Mouse (Mus musculus) limb, embryonic 10.5 days (tissue): ENCODE measurements around the gene Igfbp3. TPM values are rescaled to one million over a fixed set of nuclear protein-coding genes. Genes with fewer than 3 reads are reported as not detected.

Experiments
- DNase-seq: peaks from one replicate; pipeline ENCODE4 v3.0.0-alpha.2; 2017; ENCODE audit warnings: low spot score
- H3K27ac ChIP-seq: fragments of 300-500 bp; sonication (generic); 2 replicates; pipeline ENCODE4 v1.5.1; 2016; ENCODE audit warnings: mild to moderate bottlenecking
- H3K27me3 ChIP-seq: fragments of 300-500 bp; sonication (generic); 2 replicates; pipeline ENCODE4 v1.6.1; 2016; ENCODE audit warnings: low read depth, mild to moderate bottlenecking; ENCODE audit not compliant: poor library complexity, severe bottlenecking
- H3K36me3 ChIP-seq: fragments of 300-500 bp; sonication (generic); 2 replicates; pipeline ENCODE4 v1.6.1; 2016; ENCODE audit warnings: mild to moderate bottlenecking, moderate library complexity
- H3K4me1 ChIP-seq: fragments of 300-500 bp; sonication (generic); 2 replicates; pipeline ENCODE4 v1.6.1; 2016
- H3K4me3 ChIP-seq: fragments of 300-500 bp; sonication (generic); 2 replicates; pipeline ENCODE4 v1.5.1; 2016; ENCODE audit warnings: mild to moderate bottlenecking, moderate library complexity
- H3K9me3 ChIP-seq: fragments of 300-500 bp; sonication (generic); replicated peaks from 2 replicates; pipeline ENCODE4 v1.6.1; 2016; ENCODE audit warnings: mild to moderate bottlenecking
- WGBS: fragments of 180-500 bp; shearing (Covaris S2); methylation state at CpG from one replicate; pipeline ENCODE4 v1.1.7; 2016; 5-methylcytosine and 5-hydroxymethylcytosine counted together
- polyA plus RNA-seq: library from polyadenylated mRNA; unstranded; fragments of >200 nt; fragmentation: Nextera tagmentation; extraction: Ambion mirVana; gene quantifications from 2 replicates; pipeline ENCODE4 v1.2.1, GENCODE M21; 2016

Gene Igfbp3
- polyA plus RNA-seq, 1 experiment from 2014 or later, result 51.1 TPM

DNA sequence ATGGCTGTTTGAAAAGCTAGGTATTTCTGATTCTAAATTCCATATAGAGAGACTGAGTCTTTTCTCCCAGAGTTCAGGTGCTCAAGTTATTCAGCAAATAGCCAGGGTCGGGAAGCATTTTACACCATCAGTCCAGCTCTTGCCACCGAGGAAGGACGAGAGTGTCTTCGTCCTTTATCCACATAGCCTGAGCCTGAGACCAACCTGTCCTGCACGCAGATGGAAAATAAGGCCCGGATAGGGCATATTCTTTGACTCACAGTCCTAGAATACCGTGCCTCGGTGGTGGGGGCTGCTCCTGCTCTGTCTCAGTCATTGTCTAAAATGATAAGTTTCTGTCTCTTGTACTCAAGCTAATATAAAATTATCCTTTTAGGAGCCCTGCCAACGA, 13.3 kb downstream of the Igfbp3 start:
- no peak for DNase-seq
- no peak overlapping the region for H3K4me3 ChIP-seq
- no peaks in the 10 kb centered on the region for H3K36me3 ChIP-seq
- H3K27me3 ChIP-seq, result no peaks in the 10 kb centered on the region
- WGBS, result 84% methylated on average over 9 of the region's 9 CpGs
- H3K4me1 ChIP-seq, result 0 out of 2 replicates have a peak, but pooled peaks cover 8% of the 10 kb centered on the region
- no peak overlapping the region for H3K27ac ChIP-seq
- H3K9me3 ChIP-seq, result no peaks in the 10 kb centered on the region

DNA sequence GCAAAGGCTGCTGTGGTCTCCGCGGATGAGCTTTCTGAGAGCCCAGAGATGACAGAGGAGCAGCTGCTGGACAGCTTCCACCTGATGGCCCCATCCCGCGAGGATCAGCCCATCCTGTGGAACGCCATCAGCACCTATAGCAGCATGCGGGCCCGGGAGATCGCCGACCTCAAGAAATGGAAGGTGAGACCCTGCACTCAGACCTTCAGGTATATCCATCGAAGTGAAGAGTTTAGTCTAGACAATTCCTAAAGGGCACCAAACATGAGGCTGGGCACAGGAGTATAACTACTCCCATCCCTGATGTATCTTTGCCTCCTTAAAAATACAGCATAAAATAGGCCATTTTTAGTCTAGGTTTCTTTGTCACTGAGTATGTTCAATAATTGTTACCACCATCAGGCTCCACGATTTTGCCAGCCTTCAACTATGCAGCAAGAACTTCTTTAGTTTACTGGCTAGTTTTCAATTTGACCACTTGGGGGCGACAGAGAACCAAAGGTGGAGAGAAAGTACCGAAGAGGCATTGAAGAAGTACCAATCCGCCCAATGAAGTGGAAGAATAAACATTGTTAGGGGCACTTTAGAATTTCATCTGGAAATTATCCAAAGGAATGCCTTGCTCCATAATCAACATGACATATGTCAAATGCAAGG, 13.9 kb downstream of the Igfbp3 start:
- 55% methylated on average over 14 of the region's 14 CpGs for WGBS

DNA sequence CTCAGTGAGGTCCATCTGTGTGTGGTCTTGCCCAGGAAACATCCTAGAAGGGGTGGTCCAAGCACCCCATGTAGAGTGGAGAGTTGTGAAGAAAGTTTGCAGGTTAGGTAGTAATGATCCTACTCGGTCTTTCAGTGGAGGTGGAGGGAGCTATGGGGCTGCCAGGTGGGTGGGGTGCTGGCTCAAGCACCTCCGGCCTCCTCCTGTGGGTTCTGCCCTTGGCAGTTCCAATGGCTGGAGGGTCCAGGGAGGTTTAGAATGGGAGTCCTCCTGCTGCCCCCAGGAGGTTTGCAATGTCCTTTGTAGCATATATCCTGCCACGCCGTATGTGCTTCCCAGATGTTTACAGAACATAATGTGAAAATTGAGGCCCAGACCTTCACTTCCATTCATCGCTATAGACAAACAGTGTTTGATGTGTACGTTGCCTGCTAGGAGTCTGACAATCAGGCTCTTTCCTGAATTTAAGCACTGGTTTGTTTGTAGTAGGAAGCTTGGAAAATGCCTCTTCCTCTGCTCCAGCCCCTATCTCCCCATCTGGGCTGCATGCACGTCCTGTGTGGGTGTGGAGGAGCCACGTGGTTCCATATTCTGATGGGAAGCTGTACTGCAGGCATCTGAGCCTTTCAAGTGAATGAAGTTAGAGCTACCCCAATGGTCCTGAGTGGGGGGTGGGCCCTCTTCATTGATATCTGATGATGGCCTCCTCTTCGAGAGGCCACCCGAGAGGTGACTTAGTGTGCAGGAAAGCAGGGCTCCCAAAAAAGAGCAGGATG, 15.1 kb downstream of the Igfbp3 start:
- Histone ChIP-seq H3K9me3 (no peaks in the 10 kb centered on the region), H3K4me3 (no peak overlapping the region), H3K27me3 (no peaks in the 10 kb centered on the region), H3K27ac (no peak overlapping the region), H3K4me1 (0 out of 2 replicates have a peak, but pooled peaks cover 8% of the 10 kb centered on the region), H3K36me3 (no peaks in the 10 kb centered on the region)
- 84% methylated on average over 10 of the region's 10 CpGs for WGBS
- DNase-seq, result no peak

More for the DNA sequence above, 13.9 kb downstream of the Igfbp3 start:
- H3K9me3 ChIP-seq, result no peaks in the 10 kb centered on the region
- no peak overlapping the region for H3K27ac ChIP-seq
- no peaks in the 10 kb centered on the region for H3K27me3 ChIP-seq
- 0 out of 2 replicates have a peak, but pooled peaks cover 8% of the 10 kb centered on the region for H3K4me1 ChIP-seq
- DNase-seq, result no peak
- H3K36me3 ChIP-seq, result no peaks in the 10 kb centered on the region
- no peak overlapping the region for H3K4me3 ChIP-seq

DNA sequence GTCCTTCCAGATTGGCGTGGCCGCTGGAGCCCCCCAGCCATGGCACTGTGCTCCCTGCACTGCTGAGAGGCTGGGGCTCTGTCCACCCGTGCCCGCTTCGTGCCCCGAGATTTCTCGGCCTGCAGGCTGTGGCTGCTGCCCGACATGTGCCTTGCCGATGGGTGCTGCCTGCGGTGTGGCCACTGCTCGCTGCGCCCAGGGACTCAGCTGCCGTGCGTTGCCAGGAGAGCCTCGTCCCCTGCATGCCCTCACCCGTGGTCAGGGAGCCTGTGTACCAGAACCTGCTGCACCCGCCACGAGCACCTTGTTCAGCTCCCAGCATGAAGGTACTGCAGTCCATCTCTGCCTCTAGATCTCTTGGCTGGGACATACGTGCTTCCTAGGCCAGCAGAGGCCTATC, 15.7 kb downstream of the Igfbp3 start:
- DNase-seq, result no peak
- 92% methylated on average over 19 of the region's 19 CpGs for WGBS

DNA sequence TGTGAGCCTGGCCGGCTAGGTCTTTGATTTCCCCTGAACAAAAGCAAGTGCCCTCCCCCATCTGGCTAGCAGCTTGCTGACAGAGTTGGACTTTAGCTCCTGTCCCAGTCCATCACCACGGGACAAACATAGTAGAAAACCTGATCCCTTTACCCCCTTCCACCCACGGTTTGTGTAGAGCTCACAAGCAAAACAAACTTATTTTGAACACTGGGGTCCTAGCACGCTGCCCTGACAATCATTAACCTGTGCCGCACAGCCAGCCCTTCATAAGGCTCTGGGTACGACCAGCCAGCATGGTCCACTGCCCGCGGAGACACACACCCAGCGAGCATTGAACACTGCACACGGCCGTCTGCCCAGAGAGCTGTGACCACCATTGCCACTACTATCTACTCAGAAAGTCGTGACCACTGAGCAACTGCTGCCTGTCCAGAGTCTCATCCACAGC, 16.2 kb downstream of the Igfbp3 start, which contains the start of gene Igfbp1:
Igfbp1 (plus strand) TSS at position 292 of the 451 bp plus-strand sequence.
- Histone ChIP-seq H3K9me3 (no peaks in the 10 kb centered on the region), H3K4me3 (no peak within 1 kb of the TSS), H3K4me1 (0 out of 2 replicates have a peak, but pooled peaks cover 8% of the 10 kb centered on the region), H3K36me3 (no peaks in the 10 kb centered on the region), H3K27ac (peak within 1 kb of the TSS; percentile 11; the same call in 1 of the 2 replicates), H3K27me3 (no peaks in the 10 kb centered on the region)
- WGBS, result 71% methylated on average over 12 of the region's 12 CpGs
- no peak for DNase-seq

More for the DNA sequence above, 15.7 kb downstream of the Igfbp3 start:
- Histone ChIP-seq H3K27ac (peak overlapping the region; percentile 11; the same call in 1 of the 2 replicates), H3K4me1 (0 out of 2 replicates have a peak, but pooled peaks cover 8% of the 10 kb centered on the region), H3K4me3 (no peak overlapping the region), H3K27me3 (no peaks in the 10 kb centered on the region), H3K9me3 (no peaks in the 10 kb centered on the region), H3K36me3 (no peaks in the 10 kb centered on the region)

DNA sequence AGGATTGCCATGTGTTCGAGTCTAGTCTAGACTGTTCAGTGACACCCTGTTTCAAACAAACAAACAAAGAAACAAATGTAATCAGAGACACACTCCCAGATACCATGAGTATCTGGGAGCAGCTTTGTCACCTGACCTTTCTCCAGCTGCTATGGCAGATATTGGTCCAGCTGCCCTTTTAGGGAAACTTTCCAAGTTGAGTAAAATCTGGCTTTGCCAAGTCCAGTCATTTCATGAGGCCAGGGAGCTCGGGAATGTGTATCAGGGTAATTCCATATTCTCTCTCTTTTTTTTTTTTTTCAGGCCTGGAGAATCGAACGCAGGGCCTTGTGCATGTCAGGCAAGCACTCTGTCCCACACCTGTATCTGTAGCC, 18.4 kb downstream of the Igfbp3 start:
- Histone ChIP-seq H3K4me1 (0 out of 2 replicates have a peak, but pooled peaks cover 8% of the 10 kb centered on the region), H3K27ac (no peak overlapping the region), H3K9me3 (no peaks in the 10 kb centered on the region), H3K27me3 (no peaks in the 10 kb centered on the region), H3K4me3 (no peak overlapping the region), H3K36me3 (no peaks in the 10 kb centered on the region)
- WGBS, result 93% methylated on average over 4 of the region's 4 CpGs
- DNase-seq, result no peak

DNA sequence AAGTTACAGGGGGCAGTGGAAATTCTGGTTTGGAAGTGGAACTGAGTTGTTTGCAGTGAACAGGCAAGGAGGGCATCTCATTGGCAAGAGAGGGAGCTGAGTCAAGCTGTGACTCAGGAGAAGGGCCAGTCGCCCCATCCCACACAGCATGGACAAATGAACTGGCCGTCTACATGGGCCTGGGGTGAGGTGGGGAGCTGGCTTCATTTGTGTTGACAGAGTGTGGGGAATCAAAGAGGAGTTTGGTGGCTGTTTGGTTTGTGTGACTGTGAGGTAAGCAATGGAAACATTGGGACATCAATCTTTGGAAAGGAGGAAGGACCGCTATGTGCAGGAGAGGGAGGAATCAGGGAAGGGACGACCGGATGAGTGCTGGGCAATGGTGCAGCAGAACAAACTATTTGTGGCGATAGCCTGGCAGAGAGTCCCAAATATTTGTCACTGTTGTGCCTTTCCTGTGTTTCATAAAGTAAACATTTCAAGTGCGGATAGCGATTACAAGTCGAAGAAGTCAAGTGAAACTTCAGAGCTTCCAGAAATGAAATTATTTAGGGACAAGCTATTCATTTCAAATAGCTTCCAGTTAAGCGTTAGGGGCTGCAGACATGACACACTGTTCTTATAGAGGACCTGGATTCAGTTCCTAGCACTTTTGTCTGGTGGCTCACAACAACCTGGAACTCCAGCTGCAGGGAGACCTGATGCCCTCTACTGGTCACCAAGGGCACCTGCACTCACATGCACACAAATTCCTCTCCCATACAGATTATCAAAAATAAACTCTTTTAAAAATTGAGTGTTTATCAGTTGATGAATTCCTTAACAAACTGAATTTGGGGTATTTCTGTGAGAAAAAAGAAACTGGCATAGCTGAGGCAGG, 19.1 kb downstream of the Igfbp3 start:
- Histone ChIP-seq H3K9me3 (no peaks in the 10 kb centered on the region), H3K4me1 (peaks cover 11% of the 10 kb centered on the region; the same call in 1 of the 2 replicates), H3K4me3 (no peak overlapping the region), H3K27ac (no peak overlapping the region), H3K36me3 (no peaks in the 10 kb centered on the region), H3K27me3 (no peaks in the 10 kb centered on the region)
- DNase-seq, result no peak
- 93% methylated on average over 10 of the region's 10 CpGs for WGBS

DNA sequence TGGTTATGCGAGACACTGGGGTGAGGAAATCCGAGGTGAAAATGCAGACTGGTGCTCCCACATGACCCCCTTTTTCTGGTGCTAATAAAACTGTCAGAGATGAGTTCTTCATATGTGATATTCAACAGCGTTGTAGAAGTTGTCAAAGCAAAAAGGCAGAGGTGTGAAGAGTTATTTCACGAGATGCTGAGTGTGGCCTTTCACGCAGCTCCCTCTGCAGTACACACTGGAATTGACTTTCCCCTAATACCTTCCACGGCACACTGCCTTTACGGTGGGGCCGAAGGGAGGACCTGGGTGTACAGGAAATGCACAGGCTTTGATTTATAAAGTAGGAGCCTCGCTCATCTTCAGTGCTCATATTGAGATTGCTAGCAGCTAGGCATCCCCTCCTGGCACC, 20.6 kb downstream of the Igfbp3 start:
- DNase-seq, result no peak
- Histone ChIP-seq H3K27me3 (no peaks in the 10 kb centered on the region), H3K27ac (no peak overlapping the region), H3K36me3 (no peaks in the 10 kb centered on the region), H3K4me3 (no peak overlapping the region), H3K4me1 (peaks cover 11% of the 10 kb centered on the region; the same call in 1 of the 2 replicates), H3K9me3 (no peaks in the 10 kb centered on the region)
- 66% methylated on average over 9 of the region's 9 CpGs for WGBS

DNA sequence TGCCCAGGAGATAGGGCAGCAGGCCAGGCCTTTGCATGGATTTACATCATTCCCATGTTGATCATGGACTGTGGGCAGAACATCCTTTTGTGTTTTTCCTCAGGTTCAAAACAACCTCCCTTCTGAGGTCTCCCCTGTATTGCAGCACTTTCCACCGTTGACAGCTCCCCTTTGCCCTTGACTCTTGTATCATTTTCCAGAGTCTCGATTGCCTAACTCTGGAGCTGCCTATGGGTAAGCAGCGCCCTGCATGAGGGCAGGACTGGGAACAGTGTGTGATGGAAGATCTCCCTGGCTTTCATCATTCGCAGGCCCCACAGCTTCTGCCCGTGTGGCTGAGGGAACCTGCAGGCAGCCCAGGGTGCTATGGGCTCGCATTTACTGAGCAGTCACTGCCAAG, 21.0 kb downstream of the Igfbp3 start:
- no peaks in the 10 kb centered on the region for H3K9me3 ChIP-seq
- no peak for DNase-seq
- WGBS, result 57% methylated on average over 6 of the region's 6 CpGs
- H3K4me1 ChIP-seq, result peaks cover 9% of the 10 kb centered on the region; the same call in 1 of the 2 replicates
- no peak overlapping the region for H3K27ac ChIP-seq
- no peaks in the 10 kb centered on the region for H3K36me3 ChIP-seq
- H3K27me3 ChIP-seq, result no peaks in the 10 kb centered on the region
- H3K4me3 ChIP-seq, result no peak overlapping the region

DNA sequence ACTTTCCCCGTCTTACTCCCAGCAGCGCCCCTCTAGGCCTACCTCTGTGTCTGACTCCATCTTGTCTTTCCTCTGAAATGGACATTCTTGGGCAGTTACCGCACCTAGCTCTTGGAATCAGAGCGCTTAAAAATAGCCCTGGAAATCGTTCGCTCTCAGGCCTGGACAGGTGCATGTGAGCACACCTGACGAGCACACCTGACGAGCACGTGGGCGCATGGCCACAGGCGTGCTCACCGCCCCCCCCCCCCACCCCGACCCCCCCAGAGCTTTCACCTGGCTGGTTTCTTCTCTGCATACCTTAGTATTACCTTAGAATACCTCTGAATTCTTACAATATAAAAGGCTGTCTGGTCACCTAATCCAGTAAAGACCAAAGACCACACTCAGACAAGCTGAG, 25.3 kb downstream of the Igfbp3 start, which contains the start of gene Gm11985:
Gm11985 (minus strand) TSS at position 101 of the 400 bp plus-strand sequence.
- 90% methylated on average over 13 of the region's 13 CpGs for WGBS
- DNase-seq, result no peak
- no peak within 1 kb of the TSS for H3K4me3 ChIP-seq
- H3K9me3 ChIP-seq, result no peaks in the 10 kb centered on the region
- no peaks in the 10 kb centered on the region for H3K27me3 ChIP-seq
- no peak within 1 kb of the TSS for H3K27ac ChIP-seq
- no peaks in the 10 kb centered on the region for H3K36me3 ChIP-seq
- peaks cover 14% of the 10 kb centered on the region for H3K4me1 ChIP-seq

DNA sequence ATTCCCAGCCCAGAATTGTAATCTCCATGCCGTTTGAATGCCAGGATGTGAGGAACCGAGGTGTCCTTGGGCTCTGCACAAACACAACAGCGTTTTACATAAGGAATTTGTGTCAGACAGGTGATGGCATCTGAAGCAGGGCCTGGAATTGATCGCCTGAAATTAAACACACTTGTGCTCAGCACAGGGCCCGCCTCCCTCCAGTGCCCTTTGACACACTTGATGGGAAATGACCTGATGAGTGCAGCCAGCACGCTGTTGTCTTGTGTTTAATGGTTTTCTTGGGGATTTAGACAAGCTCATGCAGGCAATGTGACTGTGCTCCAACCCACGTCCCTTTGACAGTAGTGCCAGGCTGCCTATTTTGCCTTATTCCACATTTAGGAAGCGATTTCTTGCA, 26.3 kb downstream of the Igfbp3 start:
- 36% methylated on average over 8 of the region's 8 CpGs for WGBS
- no peaks in the 10 kb centered on the region for H3K36me3 ChIP-seq
- H3K4me1 ChIP-seq, result peaks cover 14% of the 10 kb centered on the region
- no peaks in the 10 kb centered on the region for H3K9me3 ChIP-seq
- no peak overlapping the region for H3K27ac ChIP-seq
- H3K27me3 ChIP-seq, result no peaks in the 10 kb centered on the region
- DNase-seq, result no peak
- H3K4me3 ChIP-seq, result no peak overlapping the region

DNA sequence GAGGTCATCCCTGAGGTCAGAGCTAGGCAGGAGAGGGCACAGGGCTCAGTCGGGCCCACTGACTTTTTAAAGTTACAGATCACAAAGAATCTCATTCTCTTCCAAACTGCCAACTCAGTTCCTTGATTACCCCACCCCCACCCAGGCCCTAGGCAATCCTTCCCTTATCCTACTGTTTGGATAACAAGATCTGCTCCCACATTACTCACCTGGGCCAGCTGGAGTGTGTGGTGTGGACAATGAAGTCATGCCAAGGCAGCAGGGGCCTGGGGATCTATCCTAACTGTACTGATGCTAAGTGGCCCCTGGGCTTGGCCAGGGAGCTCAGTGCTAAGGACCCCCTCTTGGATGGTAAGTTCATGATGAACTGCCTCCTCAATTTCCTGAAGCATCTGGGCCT, 29.3 kb downstream of the Igfbp3 start:
- WGBS, result 22% methylated on average over 1 of the region's 1 CpGs
- no peaks in the 10 kb centered on the region for H3K36me3 ChIP-seq
- H3K27me3 ChIP-seq, result no peaks in the 10 kb centered on the region
- peaks cover 11% of the 10 kb centered on the region for H3K4me1 ChIP-seq
- H3K27ac ChIP-seq, result no peak overlapping the region
- no peak for DNase-seq
- H3K9me3 ChIP-seq, result no peaks in the 10 kb centered on the region
- no peak overlapping the region for H3K4me3 ChIP-seq
